Mouse (Mus musculus) bone marrow, adult 2 months (tissue): ENCODE measurements around the gene Epc2. TPM values are rescaled to one million over a fixed set of nuclear protein-coding genes. Genes with fewer than 3 reads are reported as not detected.
A peak's percentile ranks its signal among the peaks of the same experiment; 100 is the strongest.

Experiments used
- H3K27ac ChIP-seq: fragments of 200-500 bp; 2 replicates; pipeline ENCODE4 v1.5.1; 2012; ENCODE audit warnings: low read depth, mild to moderate bottlenecking, control low read depth, inconsistent platforms, low read length; ENCODE audit not compliant: control insufficient read depth, poor library complexity, insufficient read depth
- H3K4me1 ChIP-seq: fragments of 200-500 bp; 2 replicates; pipeline ENCODE4 v1.6.1; 2011; ENCODE audit warnings: low read length; ENCODE audit not compliant: control insufficient read depth, insufficient read depth
- H3K4me3 ChIP-seq: fragments of 200-500 bp; replicated peaks from 2 replicates; pipeline ENCODE3; 2011; ENCODE audit warnings: mild to moderate bottlenecking, low read depth, low read length, control low read depth; ENCODE audit not compliant: control insufficient read depth
- CTCF ChIP-seq: fragments of 200-500 bp; IDR thresholded peaks from 2 replicates; pipeline ENCODE4 v1.5.1; 2011; ENCODE audit warnings: low read length, control low read depth; ENCODE audit not compliant: control insufficient read depth, insufficient read depth
- POLR2A ChIP-seq: fragments of 200-500 bp; IDR thresholded peaks from 2 replicates; pipeline ENCODE4 v1.6.1; 2011; ENCODE audit warnings: low read depth, mild to moderate bottlenecking, control low read depth, low read length, borderline replicate concordance; ENCODE audit not compliant: control insufficient read depth
- WGBS: fragments of 180-500 bp; shearing (Covaris S2); methylation state at CpG from one replicate; pipeline ENCODE4 v1.1.7; 2018; 5-methylcytosine and 5-hydroxymethylcytosine counted together
- polyA plus RNA-seq: library from polyadenylated mRNA; stranded (reverse); fragments of >200 nt; gene quantifications from 2 replicates; pipeline ENCODE4 v1.2.4, GENCODE M21; 2011; ENCODE audit warnings: low replicate concordance; ENCODE audit not compliant: missing spikeins, insufficient read depth, insufficient read length

Gene Epc2
- 10.7 and 19.3 TPM in 2 replicates for polyA plus RNA-seq

DNA sequence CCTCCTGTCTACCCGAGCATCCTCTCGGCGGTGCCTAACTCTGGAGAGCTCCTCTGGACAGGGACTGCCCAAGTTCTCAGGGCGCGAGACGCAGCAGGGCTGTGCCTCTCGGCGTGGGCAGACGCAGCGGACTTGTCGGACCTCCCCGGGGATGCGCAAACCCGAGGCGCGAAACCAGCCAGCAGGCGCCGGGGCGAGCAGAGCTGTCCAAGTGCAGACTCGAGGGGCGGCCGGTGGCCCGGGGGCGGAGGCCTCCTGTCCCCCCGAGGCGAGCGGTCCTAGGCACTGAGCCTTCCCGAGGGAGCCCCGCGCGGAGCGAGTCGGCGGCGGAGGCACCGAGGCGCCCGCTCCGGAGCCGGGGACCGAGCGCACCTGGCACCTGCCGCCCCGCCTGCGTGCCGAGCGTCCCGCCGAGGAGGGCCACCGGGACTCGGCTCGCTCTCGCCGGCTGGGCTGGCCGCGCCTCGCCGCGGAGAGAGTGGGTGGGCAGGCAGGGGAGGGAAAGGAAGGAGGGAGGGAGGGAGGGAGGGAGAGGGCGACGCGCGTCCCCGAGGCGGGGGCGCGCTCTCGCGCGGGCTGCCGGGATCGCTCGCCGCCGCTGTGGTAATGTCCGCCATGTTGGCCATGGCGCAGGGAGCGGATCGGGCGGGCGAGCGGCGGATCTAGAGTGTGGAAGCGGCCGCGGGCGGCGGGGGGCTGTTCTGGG lies at the start of gene Epc2:
Gene Epc2, plus strand, starts transcription at position 556 of the 706 bp plus-strand sequence.
- peak within 1 kb of the TSS; percentile 85 for H3K4me3 ChIP-seq
- TF ChIP-seq POLR2A (peak; percentile 77; the same call in 1 of the 2 replicates), CTCF (no peak)
- H3K4me1 ChIP-seq = no peaks in the 10 kb centered on the region
- H3K27ac ChIP-seq = peak within 1 kb of the TSS; percentile 98
- WGBS = under 1% methylated on average over 81 of the region's 88 CpGs

DNA sequence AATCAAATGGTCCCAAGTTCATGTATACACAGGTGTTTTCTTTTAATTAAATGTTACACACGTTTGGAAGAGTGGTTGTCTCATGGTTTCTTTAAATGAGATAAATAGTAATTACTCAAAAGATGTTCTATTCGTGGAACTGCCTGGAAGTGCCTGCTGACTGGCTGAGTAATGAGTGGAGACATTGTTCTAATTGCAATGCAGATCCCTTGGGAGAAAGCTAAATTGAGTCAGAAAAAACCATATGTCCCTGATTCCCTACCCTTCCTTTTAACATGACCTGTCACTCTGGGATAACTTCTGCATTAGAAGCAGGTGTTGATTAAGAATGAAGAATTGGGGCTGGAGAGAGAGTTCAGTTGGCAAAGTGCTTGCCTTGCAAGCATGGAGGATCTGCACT lies 45.3 kb upstream of the Epc2 start:
- TF ChIP-seq CTCF = no peak
- no peak for TF ChIP-seq POLR2A
- Histone ChIP-seq H3K4me1 (no peaks in the 10 kb centered on the region; the same call in 1 of the 2 replicates), H3K4me3 (no peak overlapping the region), H3K27ac (no peak overlapping the region)
- WGBS = 58% methylated on average over 2 of the region's 2 CpGs

DNA sequence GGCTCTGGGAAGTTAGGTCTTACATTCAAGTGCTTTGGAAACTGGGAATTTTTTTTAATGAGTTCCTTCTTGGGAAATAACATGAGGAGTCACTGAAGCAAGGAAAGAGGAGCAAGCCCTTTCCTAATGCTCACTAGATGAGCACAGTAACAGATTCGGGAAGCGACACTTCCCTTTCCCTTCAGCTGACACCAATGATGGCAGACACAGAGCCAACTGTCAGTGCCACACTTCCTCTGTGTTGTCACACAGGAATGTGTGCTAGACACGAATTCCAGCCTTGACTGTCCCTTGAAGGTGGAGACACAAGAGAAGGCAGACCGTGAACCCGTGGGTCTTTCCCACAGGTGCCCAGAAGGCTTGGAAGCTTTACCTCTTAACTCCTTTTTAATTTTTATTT lies 39.6 kb upstream of the Epc2 start:
- H3K27ac ChIP-seq = no peak overlapping the region
- H3K4me1 ChIP-seq = peaks cover 6% of the 10 kb centered on the region
- TF ChIP-seq POLR2A = no peak
- no peak for TF ChIP-seq CTCF
- no peak overlapping the region for H3K4me3 ChIP-seq
- WGBS = 30% methylated on average over 5 of the region's 5 CpGs

DNA sequence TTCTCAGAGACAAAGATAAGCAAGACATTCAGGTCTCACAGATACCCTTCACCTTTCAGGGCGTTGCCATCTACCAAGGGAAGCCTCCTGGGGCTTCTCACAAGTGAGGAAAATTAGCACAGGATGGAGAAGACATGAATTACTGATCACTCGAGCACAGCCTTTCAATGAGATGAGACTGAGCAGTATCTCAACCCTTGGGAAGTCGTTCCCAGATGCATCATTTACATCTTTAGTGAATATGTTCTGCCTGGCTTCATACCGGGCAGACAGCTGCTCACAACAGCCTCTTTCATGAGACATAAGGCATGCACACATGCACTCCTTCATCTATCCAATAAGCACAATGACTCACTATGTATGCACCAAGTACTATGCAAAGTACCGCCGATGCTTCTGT lies 38.7 kb upstream of the Epc2 start:
- 85% methylated on average over 6 of the region's 6 CpGs for WGBS
- TF ChIP-seq POLR2A (no peak), CTCF (no peak)

DNA sequence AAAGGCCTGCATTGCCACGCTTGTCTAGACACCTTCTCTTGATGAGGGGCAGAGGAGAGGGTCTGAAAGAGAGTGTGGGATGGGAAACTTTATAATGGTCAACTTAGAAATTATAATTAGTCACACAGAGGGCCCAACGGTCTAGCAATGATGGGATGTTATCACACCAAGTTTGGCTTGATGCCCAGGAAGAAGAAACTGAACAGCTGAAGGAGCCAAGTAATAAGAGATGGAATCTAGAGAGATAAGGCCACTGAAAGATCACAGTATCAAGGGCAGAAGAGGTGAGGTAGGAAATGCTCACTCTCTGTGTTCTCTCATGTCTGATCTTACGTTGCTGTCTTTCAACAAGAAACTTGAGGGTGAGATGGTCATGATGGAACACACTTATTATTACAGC lies 35.4 kb upstream of the Epc2 start:
- 52% methylated on average over 3 of the region's 3 CpGs for WGBS
- TF ChIP-seq POLR2A (no peak), CTCF (no peak)
- Histone ChIP-seq H3K27ac (no peak overlapping the region; the same call in 1 of the 2 replicates), H3K4me1 (peaks cover 8% of the 10 kb centered on the region), H3K4me3 (no peak overlapping the region)

More for the DNA sequence above, 38.7 kb upstream of the Epc2 start:
- H3K27ac ChIP-seq = no peak overlapping the region
- H3K4me3 ChIP-seq = no peak overlapping the region
- peaks cover 6% of the 10 kb centered on the region for H3K4me1 ChIP-seq

DNA sequence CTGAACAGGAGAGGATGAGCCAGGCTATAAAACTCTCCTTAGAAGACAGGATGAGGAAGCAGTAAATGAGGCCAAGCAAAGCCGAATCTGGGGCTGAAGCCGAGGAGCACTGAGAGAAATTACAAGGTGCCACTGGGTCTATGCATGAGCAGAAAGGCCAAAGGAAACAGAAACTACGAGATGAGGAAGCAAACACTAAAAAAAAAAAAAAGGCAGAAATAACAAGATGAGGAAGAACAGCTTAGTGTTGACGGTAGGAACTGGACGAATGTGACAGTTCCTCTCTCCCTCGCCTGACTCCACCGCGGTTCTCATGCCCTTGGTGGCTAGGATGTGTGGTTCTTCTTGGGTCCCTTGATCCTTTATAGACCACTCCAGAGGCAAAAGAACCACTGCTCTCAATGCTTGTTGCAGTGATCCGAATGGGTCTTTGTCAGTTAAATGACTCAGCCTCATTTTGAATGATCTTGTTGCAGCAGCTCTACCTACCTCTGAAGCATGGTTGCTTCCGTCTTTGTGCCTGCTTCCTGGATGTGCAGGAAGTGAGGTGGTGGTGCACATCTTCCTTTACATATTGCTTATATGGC lies 34.2 kb upstream of the Epc2 start:
- H3K27ac ChIP-seq = peak overlapping the region; percentile 83

DNA sequence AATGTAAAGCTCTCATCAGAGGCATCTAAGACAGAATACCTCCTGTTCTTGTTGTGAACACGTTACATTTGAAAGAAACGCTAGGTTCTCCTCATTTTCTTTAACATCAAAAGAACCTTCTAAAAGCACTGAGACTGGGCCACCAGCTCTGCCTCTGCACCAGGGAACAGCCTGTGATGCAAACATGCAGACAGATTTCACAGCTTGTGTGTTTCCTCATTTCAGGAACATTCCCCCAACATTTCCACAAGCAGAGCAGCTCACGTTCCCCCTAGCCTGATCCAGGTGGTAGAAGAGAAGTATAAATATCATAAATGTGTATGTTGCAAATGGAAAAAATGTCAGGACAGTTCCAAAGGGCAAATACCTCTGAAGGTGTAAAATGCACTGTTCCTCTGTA lies 30.9 kb upstream of the Epc2 start:
- Histone ChIP-seq H3K4me3 (no peak overlapping the region), H3K4me1 (peaks cover 10% of the 10 kb centered on the region), H3K27ac (no peak overlapping the region)
- 68% methylated on average over 3 of the region's 3 CpGs for WGBS
- TF ChIP-seq CTCF (no peak), POLR2A (no peak)

More for the DNA sequence above, 34.2 kb upstream of the Epc2 start:
- peaks cover 8% of the 10 kb centered on the region for H3K4me1 ChIP-seq
- TF ChIP-seq CTCF (no peak), POLR2A (no peak)
- WGBS = 0% methylated on average over 10 of the region's 10 CpGs
- peak overlapping the region; percentile 46 for H3K4me3 ChIP-seq

DNA sequence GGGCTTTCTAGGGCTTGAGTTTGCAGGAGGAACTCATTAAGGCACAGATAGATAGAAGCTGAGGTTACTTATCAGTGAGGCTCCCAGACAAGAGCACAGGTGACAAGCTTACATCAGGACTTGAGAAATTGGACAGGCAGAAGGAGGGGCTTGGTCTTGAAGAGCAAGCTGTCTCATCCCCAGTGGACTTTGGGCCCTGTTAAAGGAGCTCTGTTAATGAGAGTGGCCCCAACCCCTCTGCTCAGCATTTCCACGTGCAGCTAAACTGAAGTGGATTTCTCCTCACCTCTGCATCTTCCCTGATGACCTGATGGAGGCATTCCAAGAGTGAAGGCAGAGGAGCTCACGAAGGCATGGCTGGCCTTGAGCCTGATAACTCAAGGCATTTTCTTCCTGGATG lies 27.4 kb upstream of the Epc2 start:
- WGBS = 76% methylated on average over 2 of the region's 2 CpGs
- no peak overlapping the region for H3K4me3 ChIP-seq

More for the DNA sequence above, 27.4 kb upstream of the Epc2 start:
- no peak overlapping the region for H3K27ac ChIP-seq
- TF ChIP-seq CTCF = no peak
- no peak for TF ChIP-seq POLR2A
- peaks cover 5% of the 10 kb centered on the region; the same call in 1 of the 2 replicates for H3K4me1 ChIP-seq
